Mouse (Mus musculus) adrenal gland, adult (tissue): Measurements from ENCODE around the gene Nubp2.

Experiments used
- DNase-seq, 2 experiments: peaks; one replicate each; pipeline ENCODE4 v3.0.0; 2022 to 2023; ENCODE audit warnings: low spot score in 1 of 2; ENCODE audit not compliant: inconsistent age in 2 of 2

The Nubp2 gene

DNA sequence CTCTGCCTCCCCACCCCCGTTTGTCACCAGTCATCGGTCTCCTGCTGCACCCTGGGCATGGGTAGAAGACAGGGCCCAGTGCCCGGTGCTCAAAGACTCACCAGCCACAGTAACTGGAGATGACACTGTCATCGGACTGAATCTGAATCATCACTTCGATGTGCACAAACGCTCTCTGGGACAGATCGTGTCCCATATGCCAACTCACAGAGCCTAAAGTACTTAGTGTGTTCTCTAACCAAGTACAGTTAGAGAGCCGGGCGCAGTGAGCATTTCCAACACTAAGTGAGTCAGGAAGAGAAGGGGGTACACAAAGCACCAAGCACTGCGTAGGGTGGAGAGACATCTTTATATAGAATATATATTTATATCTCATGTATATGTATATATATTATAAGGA, 18.2 kb downstream of the Nubp2 start:
- DNase-seq, result no peak

DNA sequence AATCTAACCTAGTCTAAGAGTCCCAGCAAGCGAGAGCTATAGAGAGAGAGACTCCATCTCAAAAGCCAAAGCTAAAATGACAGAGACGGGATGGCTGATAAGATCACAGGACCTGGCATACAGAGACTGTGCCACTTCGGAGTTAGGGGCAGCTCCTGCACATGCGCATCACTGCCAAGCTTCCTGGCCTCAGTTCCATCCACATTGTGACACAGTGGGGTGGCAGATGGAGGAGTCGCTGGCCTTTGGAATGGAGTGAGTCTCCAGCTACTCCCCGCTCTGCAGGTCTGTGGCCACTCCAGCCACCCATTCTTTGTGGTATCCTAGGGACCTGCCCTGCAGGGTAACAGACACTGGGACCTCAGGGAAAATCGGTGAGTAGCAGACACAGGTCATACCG, 20.4 kb downstream of the Nubp2 start, which contains the start of gene Igfals:
Igfals (plus strand) TSS at position 222 of the 400 bp plus-strand sequence.
- DNase-seq, result no peak

GRCm38 (mm10) chr17:24861785-24862184, 24.4 kb downstream of the Nubp2 start:
- no peak for DNase-seq

DNA sequence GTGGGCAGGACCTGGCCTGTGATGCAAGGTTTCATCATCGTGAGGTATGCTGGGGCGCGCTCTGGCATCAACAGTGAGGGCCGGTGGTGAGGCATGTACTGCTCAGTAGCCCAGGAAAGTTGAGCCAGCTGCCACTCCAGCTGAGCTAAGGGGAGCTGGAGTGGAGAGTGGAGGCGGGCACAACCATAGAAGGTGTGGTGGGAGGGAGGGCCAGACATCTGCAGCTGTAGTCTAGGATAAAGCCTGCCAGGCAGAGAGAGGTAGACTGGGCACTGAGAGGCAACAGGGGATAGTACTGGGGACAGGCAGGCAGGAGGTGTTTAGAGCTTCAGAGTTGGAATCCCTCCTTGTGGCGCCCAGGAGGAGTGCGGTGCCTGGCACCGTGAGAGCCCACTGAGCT, 26.1 kb downstream of the Nubp2 start:
- no peak for DNase-seq

DNA sequence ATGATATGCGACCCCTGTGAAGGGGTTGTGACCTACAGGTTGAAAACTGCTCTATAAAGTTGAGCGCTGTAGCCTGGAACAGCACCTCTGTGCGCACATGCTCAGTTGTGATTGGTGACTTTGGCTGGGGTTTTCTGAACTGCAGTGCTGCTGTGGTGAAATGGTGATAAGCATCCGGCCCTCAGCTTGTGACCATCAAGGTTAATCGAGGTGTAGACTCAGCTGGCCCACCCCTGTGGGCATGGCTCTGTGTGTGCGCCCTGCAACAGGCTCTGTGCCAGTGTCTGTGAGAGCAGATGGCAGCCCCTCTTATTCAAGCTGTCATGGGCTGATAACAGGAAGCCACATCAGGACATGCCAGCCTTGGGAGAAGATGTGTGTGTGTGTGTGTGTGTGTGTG, 27.2 kb downstream of the Nubp2 start:
- no peak for DNase-seq

DNA sequence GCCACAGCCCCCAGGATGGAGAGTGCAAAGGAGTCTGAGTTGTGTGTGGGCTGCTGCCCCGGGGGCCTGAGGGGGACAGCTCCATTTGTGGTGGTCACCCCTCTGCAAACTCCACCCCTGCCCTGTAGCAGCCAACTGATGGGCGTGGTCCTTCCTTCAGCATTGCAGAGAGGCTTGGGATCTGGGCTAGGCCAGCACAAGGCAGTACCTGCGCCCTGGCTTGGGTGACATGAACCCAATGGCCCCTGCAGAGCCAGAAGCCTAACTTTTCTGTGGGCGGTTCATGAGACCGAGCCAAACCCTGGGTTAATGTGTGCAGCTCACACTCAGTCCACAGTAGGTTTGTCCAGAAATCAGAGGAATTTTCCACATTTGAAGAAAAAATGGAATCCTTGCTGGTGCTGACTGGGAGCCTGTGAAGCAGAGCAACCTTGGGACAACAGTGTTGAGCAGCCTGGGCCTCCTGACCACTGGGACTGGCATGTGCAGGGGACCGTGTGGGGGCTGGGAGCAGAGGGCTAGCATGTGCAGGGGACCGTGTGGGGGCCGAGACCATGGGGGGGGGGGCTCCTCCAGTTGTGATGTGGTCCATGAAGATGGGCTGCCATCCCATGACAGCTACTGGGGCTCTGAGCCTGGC, 28.2 kb downstream of the Nubp2 start:
- no peak for DNase-seq

- DNase-seq, result no peak
Measured at GRCm38 (mm10) chr17:24856589-24856988, 29.6 kb downstream of the Nubp2 start.

GRCm38 (mm10) chr17:24855838-24856464, 30.2 kb downstream of the Nubp2 start:
- peak; percentile 39 to 63 for DNase-seq

- no peak for DNase-seq
Measured at GRCm38 (mm10) chr17:24851381-24852125, 34.6 kb downstream of the Nubp2 start.

DNA sequence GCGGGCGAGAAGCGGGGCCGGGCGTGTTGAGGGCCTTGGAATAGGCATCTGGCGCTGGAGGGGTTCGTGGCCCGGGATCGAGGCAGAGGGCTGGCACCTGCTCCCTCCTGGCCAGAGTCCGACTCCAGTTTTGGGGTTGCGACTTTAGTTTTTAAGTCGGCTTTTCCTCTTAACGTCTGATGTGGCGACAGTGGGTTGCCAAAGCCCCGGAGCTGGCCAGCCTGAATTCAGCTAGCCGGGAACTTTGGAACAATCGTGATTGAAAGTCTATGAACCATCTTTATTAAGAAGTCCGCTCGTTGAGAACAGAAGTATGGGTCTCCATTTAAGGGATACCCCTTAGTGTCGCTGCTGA, 35.4 kb downstream of the Nubp2 start:
- DNase-seq, result no peak

DNA sequence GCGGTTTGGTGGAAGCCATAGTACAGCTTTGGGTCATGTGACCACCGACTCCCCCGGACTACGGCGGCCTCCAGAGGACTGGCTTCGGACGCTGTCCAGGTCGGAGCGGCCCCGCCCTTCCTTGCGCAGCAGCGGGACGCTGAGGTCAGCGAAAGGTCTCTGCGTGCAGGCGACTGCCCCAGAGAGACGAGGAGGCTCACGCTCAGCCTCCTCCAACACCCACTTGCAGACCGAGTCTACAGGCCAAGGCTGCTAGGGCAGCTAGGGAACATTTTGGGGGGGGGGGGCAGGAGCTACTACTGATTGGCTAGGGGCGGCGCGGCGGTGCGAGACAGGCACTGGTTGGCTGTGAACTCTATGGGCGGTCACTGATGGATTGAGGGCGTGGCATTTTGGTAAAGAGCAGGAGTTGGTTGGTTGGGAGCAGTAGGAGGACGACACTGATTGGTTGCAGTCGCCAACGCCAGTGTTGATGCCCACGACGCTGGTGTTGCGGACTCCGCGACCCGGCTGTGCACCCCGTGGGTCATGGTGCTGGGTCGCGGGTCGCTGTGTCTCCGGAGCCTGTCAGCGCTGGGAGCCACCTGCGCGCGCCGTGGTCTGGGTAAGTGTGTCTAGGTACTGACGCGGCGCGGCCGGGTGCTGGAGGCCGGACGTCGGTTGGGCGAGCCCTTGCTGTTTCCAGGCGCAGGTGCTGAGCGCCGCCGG, 35.9 kb downstream of the Nubp2 start, which contains the start of gene Fahd1:
Fahd1 (minus strand) TSS at position 300 of the 708 bp plus-strand sequence.
- peak; percentile 97 to 99 for DNase-seq

GRCm38 (mm10) chr17:24849733-24850064, 36.5 kb downstream of the Nubp2 start:
- no peak for DNase-seq

- no peak for DNase-seq
Measured at GRCm38 (mm10) chr17:24848600-24849031, 37.5 kb downstream of the Nubp2 start.

GRCm38 (mm10) chr17:24847386-24847785, 38.8 kb downstream of the Nubp2 start:
- no peak for DNase-seq

- no peak for DNase-seq
Measured at GRCm38 (mm10) chr17:24844525-24844924, 41.6 kb downstream of the Nubp2 start.

DNA sequence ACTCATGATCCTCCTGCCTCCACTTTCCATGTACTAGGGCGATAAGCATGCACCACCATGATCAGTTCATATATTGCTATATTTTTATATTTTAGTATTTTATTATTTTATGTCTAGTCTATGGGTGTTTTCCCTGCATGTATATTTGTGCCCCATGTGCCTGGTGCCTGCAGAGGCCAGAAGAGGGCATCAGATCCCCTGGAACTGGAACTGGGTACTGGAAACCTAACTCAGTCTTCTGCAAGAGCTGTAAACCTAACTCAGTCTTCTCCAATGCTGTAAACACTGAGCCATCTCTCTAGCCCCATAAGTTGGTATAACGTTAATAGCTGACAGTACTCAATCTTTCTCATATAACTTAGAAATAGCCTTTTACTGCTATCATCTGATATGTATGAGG, 43.5 kb downstream of the Nubp2 start:
- peak in 1 of 2 experiments; percentile 47 for DNase-seq

DNA sequence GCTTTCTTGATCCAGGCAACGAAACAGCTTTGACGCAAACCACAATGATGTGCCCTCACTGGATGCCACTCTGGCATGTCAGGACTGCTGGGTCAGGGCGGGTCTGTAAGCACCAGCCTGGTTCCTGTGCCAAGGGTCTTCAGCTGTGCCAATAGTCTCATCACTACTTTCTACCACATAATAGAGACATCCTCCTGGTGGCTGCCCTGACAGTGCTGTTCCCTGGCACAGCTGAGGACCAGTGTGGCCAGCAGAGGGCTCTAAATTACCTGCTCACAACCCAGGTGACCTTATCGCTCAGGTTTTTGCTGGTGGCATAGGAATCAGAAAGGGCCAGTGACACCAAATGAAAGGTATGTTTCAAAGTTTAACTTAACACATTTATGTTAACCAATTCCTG, 45.0 kb downstream of the Nubp2 start:
- peak; percentile 13 to 48 for DNase-seq

GRCm38 (mm10) chr17:24840341-24840740, 45.8 kb downstream of the Nubp2 start:
- DNase-seq, result peak; percentile 24 to 60

DNA sequence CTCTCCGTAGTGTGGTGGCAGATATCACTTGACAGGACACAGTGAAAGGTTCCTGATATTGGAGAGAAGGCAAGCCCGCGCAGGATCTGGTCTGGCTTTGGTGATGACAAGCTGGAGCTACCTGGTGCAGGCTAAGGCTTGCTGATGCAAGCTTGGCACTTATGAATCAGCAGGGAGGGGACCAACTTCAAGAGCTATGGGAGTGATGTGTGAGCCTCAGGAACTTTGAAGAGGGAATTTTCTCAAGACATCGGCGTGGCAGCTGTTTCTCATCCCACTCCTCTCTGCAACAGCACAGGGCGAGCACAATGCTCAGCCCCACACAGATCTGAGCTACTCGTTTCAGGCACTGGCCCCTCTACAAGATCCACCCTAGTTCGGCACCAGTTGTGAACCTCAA, 46.3 kb downstream of the Nubp2 start, which contains the start of gene Hagh:
Hagh (plus strand) TSS at position 302 of the 400 bp plus-strand sequence.
- DNase-seq, result no peak
